Mouse (Mus musculus): Measurements from ENCODE around the gene Fhl2. TPM values are rescaled to one million over a fixed set of nuclear protein-coding genes. Genes with fewer than 3 reads are reported as not detected.
A peak's percentile ranks its signal among the peaks of the same experiment; 100 is the strongest.

The Fhl2 gene
- polyA plus RNA-seq, 1 experiment from 2014 or later = 145 TPM

GRCm38 (mm10) chr1:43094206-43094605, 102.6 kb downstream of the Fhl2 start:
- Histone ChIP-seq H3K4me1 (replicated peaks; ENCODE audit: insufficient read depth, low read length) (0 out of 2 replicates have a peak, but pooled peaks cover 5% of the 10 kb centered on the region), H3K9me3 (replicated peaks; ENCODE audit: low read length) (no peaks in the 10 kb centered on the region), H3K4me2 (ENCODE audit: low read length) (no peak overlapping the region), H3K4me3 (replicated peaks; ENCODE audit: low read depth, low read length) (no peak overlapping the region), H3K36me3 (ENCODE audit: insufficient read depth, low read length) (0 out of 2 replicates have a peak, but pooled peaks cover 9% of the 10 kb centered on the region), H3K27ac (no peak overlapping the region), H3K27me3 (ENCODE audit: insufficient read depth, low read length) (no peaks in the 10 kb centered on the region), H3K9ac (ENCODE audit: low read depth, low read length) (no peak overlapping the region)
- ATAC-seq (replicated peaks; ENCODE audit: low FRiP score, low read depth) (no peak), DNase-seq (ENCODE audit: low spot score) (no peak)
- no peak for TF ChIP-seq CTCF (IDR thresholded peaks at IDR 0.05; ENCODE audit: low read depth)
- WGBS = 92% methylated on average over 2 of the region's 2 CpGs

GRCm38 (mm10) chr1:43092056-43093015, 104.4 kb downstream of the Fhl2 start:
- DNase-seq (ENCODE audit: low spot score) = peak; percentile 65
- ATAC-seq (replicated peaks; ENCODE audit: low FRiP score, low read depth) = peak; percentile 81
- Histone ChIP-seq H3K4me3 (replicated peaks; ENCODE audit: low read depth, low read length) (peak overlapping the region; percentile 52), H3K27me3 (ENCODE audit: insufficient read depth, low read length) (no peaks in the 10 kb centered on the region), H3K36me3 (ENCODE audit: insufficient read depth, low read length) (0 out of 2 replicates have a peak, but pooled peaks cover 9% of the 10 kb centered on the region), H3K4me1 (replicated peaks; ENCODE audit: insufficient read depth, low read length) (0 out of 2 replicates have a peak, but pooled peaks cover 3% of the 10 kb centered on the region), H3K4me2 (ENCODE audit: low read length) (peak overlapping the region; percentile 58), H3K27ac (peak overlapping the region; percentile 80), H3K9me3 (replicated peaks; ENCODE audit: low read length) (no peaks in the 10 kb centered on the region), H3K9ac (ENCODE audit: low read depth, low read length) (peak overlapping the region; percentile 74)
- under 1% methylated on average over 93 of the region's 102 CpGs for WGBS
- TF ChIP-seq CTCF (IDR thresholded peaks at IDR 0.05; ENCODE audit: low read depth) = no peak

GRCm38 (mm10) chr1:43091306-43092055, 105.3 kb downstream of the Fhl2 start:
- no peaks in the 10 kb centered on the region for H3K9me3 ChIP-seq (replicated peaks; ENCODE audit: low read length)
- no peak overlapping the region for H3K27ac ChIP-seq
- peak; percentile 15 for ATAC-seq (replicated peaks; ENCODE audit: low FRiP score, low read depth)

GRCm38 (mm10) chr1:43090418-43090817, 106.4 kb downstream of the Fhl2 start:
- WGBS = 89% methylated on average over 1 of the region's 1 CpGs
- TF ChIP-seq CTCF (IDR thresholded peaks at IDR 0.05; ENCODE audit: low read depth) = no peak
- H3K27ac ChIP-seq = no peak overlapping the region

More at GRCm38 (mm10) chr1:43091306-43092055, 105.3 kb downstream of the Fhl2 start:
- Histone ChIP-seq H3K4me1 (replicated peaks; ENCODE audit: insufficient read depth, low read length) (0 out of 2 replicates have a peak, but pooled peaks cover 3% of the 10 kb centered on the region), H3K27me3 (ENCODE audit: insufficient read depth, low read length) (no peaks in the 10 kb centered on the region), H3K36me3 (ENCODE audit: insufficient read depth, low read length) (0 out of 2 replicates have a peak, but pooled peaks cover 9% of the 10 kb centered on the region), H3K4me3 (replicated peaks; ENCODE audit: low read depth, low read length) (peak overlapping the region; percentile 52), H3K9ac (ENCODE audit: low read depth, low read length) (peak overlapping the region; percentile 74), H3K4me2 (ENCODE audit: low read length) (peak overlapping the region; percentile 58)
- no peak for TF ChIP-seq CTCF (IDR thresholded peaks at IDR 0.05; ENCODE audit: low read depth)
- peak; percentile 16 for DNase-seq (ENCODE audit: low spot score)
- 34% methylated on average over 13 of the region's 13 CpGs for WGBS

GRCm38 (mm10) chr1:43082946-43083345, 113.8 kb downstream of the Fhl2 start:
- Histone ChIP-seq H3K4me2 (ENCODE audit: low read length) (no peak overlapping the region), H3K4me3 (replicated peaks; ENCODE audit: low read depth, low read length) (no peak overlapping the region), H3K9ac (ENCODE audit: low read depth, low read length) (no peak overlapping the region), H3K9me3 (replicated peaks; ENCODE audit: low read length) (no peaks in the 10 kb centered on the region), H3K27ac (no peak overlapping the region), H3K36me3 (ENCODE audit: insufficient read depth, low read length) (no peaks in the 10 kb centered on the region), H3K4me1 (replicated peaks; ENCODE audit: insufficient read depth, low read length) (no peaks in the 10 kb centered on the region), H3K27me3 (ENCODE audit: insufficient read depth, low read length) (no peaks in the 10 kb centered on the region)
- WGBS = 90% methylated on average over 5 of the region's 5 CpGs
- DNase-seq (ENCODE audit: low spot score) = no peak
- no peak for TF ChIP-seq CTCF (IDR thresholded peaks at IDR 0.05; ENCODE audit: low read depth)
- no peak for ATAC-seq (replicated peaks; ENCODE audit: low FRiP score, low read depth)

More at GRCm38 (mm10) chr1:43090418-43090817, 106.4 kb downstream of the Fhl2 start:
- Histone ChIP-seq H3K9ac (ENCODE audit: low read depth, low read length) (no peak overlapping the region), H3K27me3 (ENCODE audit: insufficient read depth, low read length) (no peaks in the 10 kb centered on the region), H3K4me3 (replicated peaks; ENCODE audit: low read depth, low read length) (no peak overlapping the region), H3K9me3 (replicated peaks; ENCODE audit: low read length) (no peaks in the 10 kb centered on the region), H3K4me1 (replicated peaks; ENCODE audit: insufficient read depth, low read length) (0 out of 2 replicates have a peak, but pooled peaks cover 3% of the 10 kb centered on the region), H3K4me2 (ENCODE audit: low read length) (no peak overlapping the region), H3K36me3 (ENCODE audit: insufficient read depth, low read length) (0 out of 2 replicates have a peak, but pooled peaks cover 6% of the 10 kb centered on the region)
- DNase-seq (ENCODE audit: low spot score) = no peak
- no peak for ATAC-seq (replicated peaks; ENCODE audit: low FRiP score, low read depth)

- Histone ChIP-seq H3K36me3 (ENCODE audit: insufficient read depth, low read length) (0 out of 2 replicates have a peak, but pooled peaks cover 13% of the 10 kb centered on the region), H3K27ac (no peak overlapping the region), H3K4me3 (replicated peaks; ENCODE audit: low read depth, low read length) (no peak overlapping the region), H3K4me2 (ENCODE audit: low read length) (no peak overlapping the region), H3K9me3 (replicated peaks; ENCODE audit: low read length) (no peaks in the 10 kb centered on the region), H3K4me1 (replicated peaks; ENCODE audit: insufficient read depth, low read length) (no peaks in the 10 kb centered on the region), H3K9ac (ENCODE audit: low read depth, low read length) (no peak overlapping the region), H3K27me3 (ENCODE audit: insufficient read depth, low read length) (no peaks in the 10 kb centered on the region)
- no peak for TF ChIP-seq CTCF (IDR thresholded peaks at IDR 0.05; ENCODE audit: low read depth)
- DNase-seq (ENCODE audit: low spot score) (no peak), ATAC-seq (replicated peaks; ENCODE audit: low FRiP score, low read depth) (no peak)
- WGBS = 68% methylated on average over 2 of the region's 2 CpGs
Observed at GRCm38 (mm10) chr1:43078124-43078523, 118.7 kb downstream of the Fhl2 start.
